Mouse (Mus musculus) activated CD4-positive, CD25-positive, alpha-beta regulatory T cell (primary cell): ENCODE measurements around the gene Eme1. TPM values are rescaled to one million over a fixed set of nuclear protein-coding genes. Genes with fewer than 3 reads are reported as not detected.

Experiments used
- polyA plus RNA-seq, 2 experiments: library from polyadenylated mRNA; unstranded; fragments of 100-300 nt; shearing (Covaris generic); gene quantifications; one replicate each; pipeline ENCODE4 v1.2.1; 2017

Eme1 gene
- polyA plus RNA-seq, result 1 to 10 TPM; 2.1 to 3.9 TPM

DNA sequence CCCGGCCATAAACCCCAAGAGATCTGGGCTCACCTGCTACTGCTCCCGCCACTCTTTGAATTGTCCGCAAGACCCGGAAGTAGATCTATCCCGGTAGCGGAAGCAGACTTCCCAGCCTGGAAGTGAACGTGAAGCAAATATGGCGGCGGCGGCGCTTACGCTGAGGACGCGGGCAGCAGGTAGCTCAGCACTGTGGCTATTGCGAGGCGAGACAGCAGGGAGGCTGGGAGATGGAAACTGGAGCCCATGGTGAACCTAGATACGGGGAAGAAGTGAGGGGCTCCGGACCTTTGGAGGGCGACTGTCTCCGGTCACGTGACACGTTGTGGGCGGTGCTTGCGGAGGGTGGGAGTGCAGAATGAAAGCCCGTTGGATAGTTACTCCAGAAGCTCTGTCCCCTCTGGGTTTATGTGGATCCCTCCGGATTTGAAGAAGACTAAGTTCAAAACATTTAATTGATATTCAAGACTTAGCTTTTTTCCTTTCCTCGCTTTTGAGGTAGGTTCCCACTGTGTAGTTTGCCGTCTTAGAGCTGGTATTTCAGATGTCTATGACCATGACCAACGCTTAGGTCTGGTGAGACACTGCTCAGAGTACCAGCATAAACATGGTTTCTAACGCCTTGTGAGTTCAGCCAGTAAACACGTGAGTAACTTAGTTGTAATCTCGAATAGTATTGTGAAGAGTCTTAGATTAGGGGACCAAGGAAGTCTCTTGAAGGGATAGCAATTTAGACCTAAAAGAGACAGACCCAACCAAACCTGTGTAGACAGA lies at the start of gene Eme1, which contains the start of gene Mrpl27:
Gene Eme1, minus strand, starts transcription at position 302 of the 774 bp plus-strand sequence.
Gene Mrpl27, plus strand, starts transcription at position 105 of the 774 bp plus-strand sequence.

DNA sequence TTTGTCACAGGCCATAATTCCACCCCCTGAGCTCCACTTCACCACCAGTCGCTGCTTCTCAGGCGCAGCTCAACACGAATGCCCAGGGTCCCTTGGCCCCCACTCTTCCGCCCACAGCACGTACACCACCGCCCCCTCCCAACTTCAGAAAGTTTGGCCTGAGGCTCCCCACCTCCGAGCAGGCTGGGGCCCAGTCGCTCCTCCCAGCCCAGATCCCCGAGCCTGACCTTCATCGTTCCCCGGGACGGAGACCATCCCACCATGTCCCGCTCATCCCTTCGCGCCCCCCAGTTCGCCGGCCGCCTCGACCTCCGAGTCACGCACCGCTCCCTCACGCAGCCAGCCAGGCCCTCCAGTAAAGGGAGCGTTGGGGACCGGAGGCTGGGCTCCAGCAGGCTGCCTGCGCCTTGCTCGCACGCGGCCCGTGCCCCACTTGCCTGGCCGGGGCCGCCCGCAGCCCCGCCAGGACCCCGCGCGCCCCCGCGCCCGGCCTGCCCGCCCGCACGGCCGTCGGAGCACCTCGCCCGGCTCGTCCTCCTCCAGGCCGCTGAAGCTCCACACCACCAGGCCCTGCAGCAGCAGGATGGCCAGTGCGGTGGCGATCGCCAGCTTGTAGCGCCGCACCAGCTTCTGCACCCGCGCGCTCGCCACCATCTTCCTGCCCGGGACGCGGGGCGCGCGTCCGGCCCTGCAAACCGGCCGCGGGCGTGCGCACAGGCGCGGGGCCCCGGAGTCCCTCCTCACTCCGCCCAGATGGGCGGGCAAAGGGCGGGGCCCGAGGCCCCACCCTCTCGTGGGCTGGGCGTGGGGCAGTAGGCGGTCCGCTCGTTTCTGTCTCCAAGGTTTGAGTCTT lies 23.2 kb upstream of the Eme1 start, which contains the start of gene Xylt2:
Gene Xylt2, minus strand, starts transcription at position 762 of the 853 bp plus-strand sequence.

DNA sequence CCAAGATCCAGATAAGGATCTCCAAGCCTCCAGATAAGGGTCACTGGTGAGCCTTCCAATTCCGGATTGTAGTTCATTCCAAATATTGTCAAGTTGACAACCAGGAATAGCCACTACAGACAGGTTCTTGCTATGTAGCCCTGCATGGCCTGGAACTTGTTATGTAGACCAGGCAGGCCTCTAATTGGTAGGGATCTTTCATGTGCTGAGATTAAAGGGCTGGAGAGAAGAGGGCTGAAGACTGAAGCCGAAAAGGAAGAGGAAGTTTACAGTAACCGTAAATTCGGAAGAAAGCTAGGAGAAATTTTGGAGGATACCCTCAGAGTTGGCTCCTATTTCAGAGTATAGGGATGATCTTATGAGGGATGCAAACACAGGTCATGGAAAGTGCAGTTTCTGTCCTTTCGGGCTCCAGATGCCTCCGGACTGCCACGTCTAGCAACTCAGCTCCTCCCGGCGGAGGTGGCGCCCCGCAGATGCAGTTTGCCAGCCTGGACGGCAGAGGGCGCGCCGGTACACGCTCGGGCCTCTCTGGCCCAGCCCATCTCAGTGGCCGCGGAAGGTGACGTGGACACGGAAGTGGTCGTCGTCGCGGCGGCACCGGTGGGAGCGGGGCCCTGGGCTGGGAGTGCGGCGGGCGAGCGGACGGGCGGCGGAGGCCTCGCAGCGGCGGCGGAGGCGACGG lies 24.4 kb downstream of the Eme1 start, which contains the start of gene Lrrc59:
Gene Lrrc59, plus strand, starts transcription at position 569 of the 685 bp plus-strand sequence.

DNA sequence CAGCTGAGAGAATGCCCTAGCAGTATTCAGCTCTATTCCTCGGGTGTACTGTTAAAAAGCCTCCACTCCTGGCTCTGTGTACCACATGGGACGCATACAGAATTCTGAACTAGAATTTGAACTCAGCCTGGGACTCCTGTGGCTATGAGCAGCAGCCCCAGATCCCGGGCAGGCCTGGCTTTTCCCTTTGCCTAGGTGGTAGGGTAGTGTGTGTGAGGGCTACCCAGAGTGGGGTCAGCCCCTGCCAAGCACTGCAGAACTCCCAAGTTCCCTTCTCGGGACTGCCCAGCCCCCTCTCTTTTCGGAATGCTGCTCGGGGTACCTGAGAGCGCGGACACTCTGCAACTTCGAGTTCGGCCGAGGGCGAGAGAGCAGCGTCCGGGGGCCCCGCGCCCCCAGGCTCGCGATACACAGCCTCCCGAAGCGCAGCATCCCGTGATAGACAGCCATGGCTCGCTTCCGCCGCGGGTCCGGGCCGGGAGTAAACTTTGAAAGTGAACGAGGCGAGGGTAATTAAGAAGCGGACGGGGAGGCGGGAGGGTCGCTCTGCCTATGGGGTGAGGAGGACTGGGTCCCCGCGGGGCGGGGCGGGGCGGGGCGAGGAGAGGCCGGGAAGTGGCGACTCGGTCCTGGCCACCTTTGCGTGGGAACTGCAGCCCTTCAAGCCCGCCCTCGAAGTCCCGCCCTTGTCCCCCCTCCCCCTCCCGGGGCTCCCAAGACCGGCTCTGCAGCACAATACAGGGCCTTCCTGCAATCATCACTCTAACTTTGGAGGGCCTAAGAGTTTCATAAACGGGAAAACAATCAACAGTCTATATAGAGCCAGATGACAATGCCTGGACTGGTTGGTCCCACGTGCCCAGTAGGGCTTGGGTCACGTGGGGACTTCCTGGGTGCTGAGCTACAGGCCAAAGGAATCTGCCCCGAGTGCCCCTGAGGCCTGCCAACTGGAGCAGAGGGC lies 52.2 kb downstream of the Eme1 start, which contains the start of gene Acsf2:
Gene Acsf2, minus strand, starts transcription at position 551 of the 961 bp plus-strand sequence.

Other genes starting within 250 kb of the Eme1 start
- gene Cacna1g, start 179.8 kb downstream of the Eme1 start, polyA plus RNA-seq, result under 1 TPM; 0.15 to 0.72 TPM
- gene Spata20, start 167.8 kb downstream of the Eme1 start, polyA plus RNA-seq, result not detected
- not detected for gene Epn3, start 154.0 kb downstream of the Eme1 start, polyA plus RNA-seq
- gene Mycbpap, start 132.2 kb downstream of the Eme1 start, polyA plus RNA-seq, result not detected
- gene Rsad1, start 104.7 kb downstream of the Eme1 start, polyA plus RNA-seq, result 1 to 10 TPM; 1.7 TPM
- under 1 TPM; 0.13 to 0.50 TPM for gene Chad, start 88.9 kb downstream of the Eme1 start, polyA plus RNA-seq
- 1 to 10 TPM; 4.9 to 8.5 TPM for gene Acsf2, start 52.1 kb downstream of the Eme1 start, polyA plus RNA-seq
- gene Lrrc59, start 24.2 kb downstream of the Eme1 start, polyA plus RNA-seq, result 10 to 100 TPM; 65.7 to 80.1 TPM
- 100 to 1,000 TPM in 1 of 2 experiments, 10 to 100 TPM in 1; 74.4 to 106 TPM for gene Mrpl27, start 197 bp downstream of the Eme1 start, polyA plus RNA-seq
- gene Xylt2, start 23.6 kb upstream of the Eme1 start, polyA plus RNA-seq, result 10 to 100 TPM; 31.9 to 37.5 TPM
- gene Gm11541, start 50.5 kb upstream of the Eme1 start, polyA plus RNA-seq, result under 1 TPM in 1 of 2 experiments, not detected in 1; 0.17 TPM
- under 1 TPM in 1 of 2 experiments, not detected in 1; 0.23 TPM for gene Cdc34b, start 87.8 kb upstream of the Eme1 start, polyA plus RNA-seq
- under 1 TPM in 1 of 2 experiments, not detected in 1; 0.33 TPM for gene Tmem92, start 128.7 kb upstream of the Eme1 start, polyA plus RNA-seq